Mouse (Mus musculus): Measurements from ENCODE around the gene Med24. TPM values are rescaled to one million over a fixed set of nuclear protein-coding genes. Genes with fewer than 3 reads are reported as not detected.
"Not testable (repeated sequence)": the region's sequence is repeated elsewhere in the genome, so short reads cannot be mapped to it uniquely, and the experiment has no call there.

The Med24 gene
- polyA plus RNA-seq, 1 experiment = 32.8 TPM

- DNase-seq (ENCODE audit: low spot score) = peak; percentile 55
Measured at GRCm38 (mm10) chr11:98746855-98747693, 17.8 kb upstream of the Med24 start.

- DNase-seq (ENCODE audit: low spot score) = no peak
Measured at GRCm38 (mm10) chr11:98745932-98746853, 17.0 kb upstream of the Med24 start.

GRCm38 (mm10) chr11:98744456-98745019, 15.3 kb upstream of the Med24 start:
- no peak for DNase-seq (ENCODE audit: low spot score)

- no peak for DNase-seq (ENCODE audit: low spot score)
Measured at GRCm38 (mm10) chr11:98743655-98744345, 14.6 kb upstream of the Med24 start.

GRCm38 (mm10) chr11:98742397-98743291, 13.4 kb upstream of the Med24 start:
- peak; percentile 36 for DNase-seq (ENCODE audit: low spot score)

GRCm38 (mm10) chr11:98741622-98742396, 12.6 kb upstream of the Med24 start:
- DNase-seq (ENCODE audit: low spot score) = peak; percentile 76

GRCm38 (mm10) chr11:98741051-98741620, 11.9 kb upstream of the Med24 start:
- DNase-seq (ENCODE audit: low spot score) = no peak

GRCm38 (mm10) chr11:98740393-98741050, 11.3 kb upstream of the Med24 start, which contains the start of gene Thra:
TSS of gene Thra (plus strand) at chr11:98740638.
- peak; percentile 57 for DNase-seq (ENCODE audit: low spot score)

GRCm38 (mm10) chr11:98740026-98740392, 10.8 kb upstream of the Med24 start:
- DNase-seq (ENCODE audit: low spot score) = no peak

GRCm38 (mm10) chr11:98738925-98739324, 9.7 kb upstream of the Med24 start:
- DNase-seq (ENCODE audit: low spot score) = no peak

- no peak for DNase-seq (ENCODE audit: low spot score)
Measured at GRCm38 (mm10) chr11:98738428-98738911, 9.2 kb upstream of the Med24 start.

GRCm38 (mm10) chr11:98737220-98737619, 8.0 kb upstream of the Med24 start:
- DNase-seq (ENCODE audit: low spot score) = not testable (repeated sequence)

GRCm38 (mm10) chr11:98736176-98736575, 6.9 kb upstream of the Med24 start:
- no peak for DNase-seq (ENCODE audit: low spot score)

- DNase-seq (ENCODE audit: low spot score) = no peak
Measured at GRCm38 (mm10) chr11:98735111-98735510, 5.9 kb upstream of the Med24 start.

- DNase-seq (ENCODE audit: low spot score) = no peak
Measured at GRCm38 (mm10) chr11:98734020-98734419, 4.8 kb upstream of the Med24 start.

GRCm38 (mm10) chr11:98731134-98731533, 1.9 kb upstream of the Med24 start:
- no peak for DNase-seq (ENCODE audit: low spot score)

GRCm38 (mm10) chr11:98730727-98731126, 1.5 kb upstream of the Med24 start:
- DNase-seq (ENCODE audit: low spot score) = no peak

- DNase-seq (ENCODE audit: low spot score) = no peak
Measured at GRCm38 (mm10) chr11:98725926-98726506, 3.2 kb downstream of the Med24 start.
